Mouse (Mus musculus): Measurements from ENCODE around the gene Pdzd2. TPM values are rescaled to one million over a fixed set of nuclear protein-coding genes. Genes with fewer than 3 reads are reported as not detected.

Pdzd2 gene
- polyA plus RNA-seq, 1 experiment from 2014 or later = 19.2 TPM

DNA sequence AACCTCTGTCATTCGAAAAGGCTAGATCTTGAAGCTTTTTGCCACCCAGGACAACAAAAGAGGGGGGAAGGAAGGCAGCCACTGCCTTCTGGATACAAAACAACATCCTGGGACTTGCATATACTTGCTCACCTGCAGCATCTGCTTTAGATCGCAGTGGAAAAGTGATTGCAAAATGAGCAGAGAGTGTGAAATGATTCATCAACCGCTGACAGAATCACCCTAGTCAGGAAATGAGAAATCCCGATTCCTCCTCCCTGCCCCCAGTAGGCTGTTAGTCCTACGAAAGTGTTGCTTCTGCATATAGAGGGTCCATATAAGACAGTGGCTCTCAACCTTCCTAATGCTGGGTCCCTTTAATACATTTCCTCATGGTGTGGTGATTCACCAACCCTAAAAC, 258.5 kb downstream of the Pdzd2 start:
- Histone ChIP-seq H3K4me3 (ENCODE audit: low read length) (no peak overlapping the region), H3K9me3 (replicated peaks; ENCODE audit: control insufficient read depth, low read length) (no peaks in the 10 kb centered on the region), H3K4me1 (ENCODE audit: control insufficient read depth, insufficient read depth, low read length) (peaks cover 6% of the 10 kb centered on the region), H3K27ac (ENCODE audit: low read length) (no peak overlapping the region), H3K9ac (ENCODE audit: low read length) (no peak overlapping the region), H3K27me3 (ENCODE audit: control insufficient read depth, insufficient read depth, low read length) (no peaks in the 10 kb centered on the region), H3K36me3 (ENCODE audit: control insufficient read depth, insufficient read depth) (no peaks in the 10 kb centered on the region), H3K4me2 (ENCODE audit: low read depth, low read length) (no peak overlapping the region)
- 66% methylated on average over 5 of the region's 5 CpGs for WGBS
- no peak for ATAC-seq (replicated peaks; ENCODE audit: extremely low read depth, insufficient read depth, low FRiP score)

DNA sequence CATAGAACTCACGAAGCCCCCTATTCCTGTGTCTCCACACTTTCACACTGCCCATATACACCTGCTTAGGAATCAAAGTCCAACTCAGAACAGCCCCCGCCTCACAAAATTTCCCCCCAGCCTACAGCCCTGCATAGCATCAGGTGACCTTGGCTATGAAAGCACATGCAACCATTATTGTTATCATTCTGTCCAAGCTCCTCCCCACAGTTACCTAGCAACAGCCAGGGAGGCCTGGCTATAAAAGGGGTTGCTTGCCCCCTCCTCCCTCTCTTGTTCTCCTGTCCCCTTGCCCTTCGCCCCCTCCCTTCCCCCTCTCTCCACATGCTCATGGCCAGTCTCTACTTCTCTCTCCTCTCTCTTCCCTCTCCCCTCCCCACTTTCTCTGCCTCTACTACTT, 259.4 kb downstream of the Pdzd2 start:
- H3K9me3 ChIP-seq (replicated peaks; ENCODE audit: control insufficient read depth, low read length) = no peaks in the 10 kb centered on the region
- 0 out of 2 replicates have a peak, but pooled peaks have one; percentile 49 for ATAC-seq (replicated peaks; ENCODE audit: extremely low read depth, insufficient read depth, low FRiP score)
- WGBS = 75% methylated on average over 3 of the region's 3 CpGs
- H3K9ac ChIP-seq (ENCODE audit: low read length) = no peak overlapping the region
- no peak overlapping the region for H3K4me2 ChIP-seq (ENCODE audit: low read depth, low read length)
- H3K4me1 ChIP-seq (ENCODE audit: control insufficient read depth, insufficient read depth, low read length) = peaks cover 6% of the 10 kb centered on the region
- no peaks in the 10 kb centered on the region for H3K36me3 ChIP-seq (ENCODE audit: control insufficient read depth, insufficient read depth)
- no peak overlapping the region for H3K4me3 ChIP-seq (ENCODE audit: low read length)
- H3K27ac ChIP-seq (ENCODE audit: low read length) = peak overlapping the region; percentile 16; the same call in 1 of the 2 replicates
- H3K27me3 ChIP-seq (ENCODE audit: control insufficient read depth, insufficient read depth, low read length) = no peaks in the 10 kb centered on the region

GRCm38 (mm10) chr15:12479326-12479725, 260.4 kb downstream of the Pdzd2 start:
- Histone ChIP-seq H3K27me3 (ENCODE audit: control insufficient read depth, insufficient read depth, low read length) (no peaks in the 10 kb centered on the region), H3K9me3 (replicated peaks; ENCODE audit: control insufficient read depth, low read length) (no peaks in the 10 kb centered on the region), H3K36me3 (ENCODE audit: control insufficient read depth, insufficient read depth) (no peaks in the 10 kb centered on the region), H3K4me3 (ENCODE audit: low read length) (no peak overlapping the region), H3K27ac (ENCODE audit: low read length) (no peak overlapping the region), H3K9ac (ENCODE audit: low read length) (no peak overlapping the region), H3K4me1 (ENCODE audit: control insufficient read depth, insufficient read depth, low read length) (peaks cover 6% of the 10 kb centered on the region), H3K4me2 (ENCODE audit: low read depth, low read length) (no peak overlapping the region)
- ATAC-seq (replicated peaks; ENCODE audit: extremely low read depth, insufficient read depth, low FRiP score) = no peak
- whole genome bisulfite sequencing = 63% methylated on average over 5 of the region's 5 CpGs

DNA sequence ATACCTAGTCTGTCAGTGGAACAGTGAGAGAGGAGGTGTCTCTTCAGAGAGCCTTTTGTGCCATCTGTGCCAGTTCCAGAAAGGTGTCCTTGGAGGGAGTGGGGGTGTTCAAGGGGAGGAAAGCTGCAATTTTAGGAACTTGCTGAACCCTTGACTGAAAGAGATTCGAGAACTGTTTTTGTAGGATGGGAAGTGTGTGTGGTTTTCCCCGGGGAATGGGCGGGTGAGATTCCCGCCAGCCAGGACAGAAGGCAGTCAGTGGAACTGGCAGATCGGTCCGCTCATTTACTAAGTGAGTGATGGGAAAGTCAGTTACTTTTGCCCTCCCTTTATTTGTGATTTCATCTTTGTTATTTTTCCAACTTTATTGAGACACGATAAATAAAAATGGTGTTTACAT, 266.1 kb downstream of the Pdzd2 start:
- Histone ChIP-seq H3K27me3 (ENCODE audit: control insufficient read depth, insufficient read depth, low read length) (no peaks in the 10 kb centered on the region), H3K9me3 (replicated peaks; ENCODE audit: control insufficient read depth, low read length) (no peaks in the 10 kb centered on the region), H3K4me1 (ENCODE audit: control insufficient read depth, insufficient read depth, low read length) (no peaks in the 10 kb centered on the region), H3K9ac (ENCODE audit: low read length) (no peak overlapping the region), H3K27ac (ENCODE audit: low read length) (no peak overlapping the region), H3K4me2 (ENCODE audit: low read depth, low read length) (no peak overlapping the region), H3K36me3 (ENCODE audit: control insufficient read depth, insufficient read depth) (no peaks in the 10 kb centered on the region), H3K4me3 (ENCODE audit: low read length) (no peak overlapping the region)
- no peak for ATAC-seq (replicated peaks; ENCODE audit: extremely low read depth, insufficient read depth, low FRiP score)
- 80% methylated on average over 7 of the region's 7 CpGs for WGBS

- ATAC-seq (replicated peaks; ENCODE audit: extremely low read depth, insufficient read depth, low FRiP score) = no peak
- no peaks in the 10 kb centered on the region for H3K27me3 ChIP-seq (ENCODE audit: control insufficient read depth, insufficient read depth, low read length)
- H3K4me2 ChIP-seq (ENCODE audit: low read depth, low read length) = no peak overlapping the region
- H3K9ac ChIP-seq (ENCODE audit: low read length) = no peak overlapping the region
- no peaks in the 10 kb centered on the region for H3K4me1 ChIP-seq (ENCODE audit: control insufficient read depth, insufficient read depth, low read length)
- no peak overlapping the region for H3K27ac ChIP-seq (ENCODE audit: low read length)
- H3K36me3 ChIP-seq (ENCODE audit: control insufficient read depth, insufficient read depth) = no peaks in the 10 kb centered on the region
- H3K4me3 ChIP-seq (ENCODE audit: low read length) = no peak overlapping the region
- no peaks in the 10 kb centered on the region for H3K9me3 ChIP-seq (replicated peaks; ENCODE audit: control insufficient read depth, low read length)
- 70% methylated on average over 4 of the region's 4 CpGs for WGBS
These were observed 267.1 kb downstream of the Pdzd2 start for GRCm38 (mm10) chr15:12472646-12473045.

DNA sequence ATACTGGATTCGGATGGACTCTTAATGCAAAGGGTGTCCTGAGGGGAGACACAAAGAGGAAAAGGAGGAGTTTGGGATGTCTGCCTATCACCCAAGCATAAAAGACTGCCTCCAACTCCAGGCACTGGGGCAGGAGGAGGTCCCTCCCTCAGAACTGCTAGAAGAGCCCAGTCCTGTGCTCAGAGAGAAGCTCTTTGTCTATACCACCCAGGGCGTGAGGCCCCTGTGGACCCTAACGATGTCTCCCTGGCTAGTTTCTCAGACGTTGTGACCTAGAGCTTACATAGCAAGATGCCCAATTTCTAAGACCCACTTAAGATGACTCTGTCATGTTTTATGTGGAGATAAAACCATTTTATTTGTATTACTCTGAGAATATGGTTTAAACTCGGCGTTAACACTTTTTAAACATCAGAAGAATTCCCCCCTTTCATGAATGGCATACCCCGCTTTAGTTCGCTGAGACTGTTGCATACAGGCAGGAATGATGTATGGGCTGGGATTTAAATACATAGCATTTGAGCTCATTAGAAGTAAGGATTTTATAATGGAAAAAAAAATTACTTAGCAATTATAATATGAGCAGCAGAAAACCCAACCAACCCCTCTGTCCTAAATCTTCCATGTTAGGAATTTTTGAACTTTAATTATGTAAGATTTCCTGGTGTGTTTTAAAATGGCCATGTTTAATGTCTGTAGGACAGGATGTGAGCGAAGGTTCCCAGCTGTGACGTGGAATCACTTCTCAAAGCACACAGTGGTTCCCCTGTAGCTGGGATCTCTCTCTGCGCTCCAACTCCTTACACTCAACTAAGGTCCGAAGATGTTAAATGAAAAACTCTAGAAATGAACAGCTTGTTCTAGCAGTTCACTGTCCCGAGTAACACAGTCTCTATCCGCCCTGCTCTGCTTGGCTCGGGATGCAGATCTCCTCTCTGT, 268.6 kb downstream of the Pdzd2 start:
- Histone ChIP-seq H3K27ac (ENCODE audit: low read length) (no peak overlapping the region), H3K36me3 (ENCODE audit: control insufficient read depth, insufficient read depth) (no peaks in the 10 kb centered on the region), H3K4me3 (ENCODE audit: low read length) (no peak overlapping the region), H3K4me1 (ENCODE audit: control insufficient read depth, insufficient read depth, low read length) (no peaks in the 10 kb centered on the region), H3K9ac (ENCODE audit: low read length) (no peak overlapping the region), H3K27me3 (ENCODE audit: control insufficient read depth, insufficient read depth, low read length) (no peaks in the 10 kb centered on the region), H3K9me3 (replicated peaks; ENCODE audit: control insufficient read depth, low read length) (no peaks in the 10 kb centered on the region), H3K4me2 (ENCODE audit: low read depth, low read length) (no peak overlapping the region)
- no peak for ATAC-seq (replicated peaks; ENCODE audit: extremely low read depth, insufficient read depth, low FRiP score)
- WGBS = 77% methylated on average over 15 of the region's 15 CpGs

GRCm38 (mm10) chr15:12468625-12469024, 271.1 kb downstream of the Pdzd2 start:
- H3K4me2 ChIP-seq (ENCODE audit: low read depth, low read length) = no peak overlapping the region
- H3K4me1 ChIP-seq (ENCODE audit: control insufficient read depth, insufficient read depth, low read length) = no peaks in the 10 kb centered on the region
- no peak overlapping the region for H3K9ac ChIP-seq (ENCODE audit: low read length)
- H3K27ac ChIP-seq (ENCODE audit: low read length) = no peak overlapping the region
- 87% methylated on average over 5 of the region's 5 CpGs for WGBS
- no peaks in the 10 kb centered on the region for H3K27me3 ChIP-seq (ENCODE audit: control insufficient read depth, insufficient read depth, low read length)
- ATAC-seq (replicated peaks; ENCODE audit: extremely low read depth, insufficient read depth, low FRiP score) = no peak
- no peaks in the 10 kb centered on the region for H3K36me3 ChIP-seq (ENCODE audit: control insufficient read depth, insufficient read depth)
- H3K4me3 ChIP-seq (ENCODE audit: low read length) = no peak overlapping the region
- no peaks in the 10 kb centered on the region for H3K9me3 ChIP-seq (replicated peaks; ENCODE audit: control insufficient read depth, low read length)

DNA sequence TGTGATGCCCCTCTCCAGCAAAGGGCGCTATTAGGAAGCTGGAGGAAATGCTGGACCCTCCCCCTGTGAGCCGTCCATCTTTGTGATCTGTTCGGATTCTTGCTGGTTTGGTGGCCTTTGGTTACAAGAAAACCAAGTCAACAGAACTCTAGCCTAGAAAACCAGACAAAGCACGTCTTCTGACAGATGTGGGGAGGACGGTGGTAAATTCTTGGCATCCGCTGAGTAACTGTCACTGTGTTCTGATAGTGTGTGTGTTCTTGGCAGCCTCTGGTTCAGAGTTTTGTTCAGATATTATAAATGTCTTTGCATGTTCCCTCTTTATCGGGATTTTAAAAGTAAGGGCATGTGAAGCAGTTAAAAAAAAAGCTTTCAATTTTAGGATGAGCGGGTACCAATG, 274.0 kb downstream of the Pdzd2 start:
- Histone ChIP-seq H3K4me2 (ENCODE audit: low read depth, low read length) (no peak overlapping the region), H3K36me3 (ENCODE audit: control insufficient read depth, insufficient read depth) (no peaks in the 10 kb centered on the region), H3K4me3 (ENCODE audit: low read length) (no peak overlapping the region), H3K9ac (ENCODE audit: low read length) (no peak overlapping the region), H3K9me3 (replicated peaks; ENCODE audit: control insufficient read depth, low read length) (no peaks in the 10 kb centered on the region), H3K27me3 (ENCODE audit: control insufficient read depth, insufficient read depth, low read length) (no peaks in the 10 kb centered on the region), H3K27ac (ENCODE audit: low read length) (no peak overlapping the region), H3K4me1 (ENCODE audit: control insufficient read depth, insufficient read depth, low read length) (no peaks in the 10 kb centered on the region)
- 63% methylated on average over 8 of the region's 8 CpGs for WGBS
- no peak for ATAC-seq (replicated peaks; ENCODE audit: extremely low read depth, insufficient read depth, low FRiP score)

GRCm38 (mm10) chr15:12456808-12457207, 282.9 kb downstream of the Pdzd2 start:
- Histone ChIP-seq H3K9me3 (replicated peaks; ENCODE audit: control insufficient read depth, low read length) (no peaks in the 10 kb centered on the region), H3K27ac (ENCODE audit: low read length) (no peak overlapping the region), H3K4me3 (ENCODE audit: low read length) (no peak overlapping the region), H3K4me2 (ENCODE audit: low read depth, low read length) (no peak overlapping the region), H3K36me3 (ENCODE audit: control insufficient read depth, insufficient read depth) (no peaks in the 10 kb centered on the region), H3K4me1 (ENCODE audit: control insufficient read depth, insufficient read depth, low read length) (peaks cover 14% of the 10 kb centered on the region), H3K9ac (ENCODE audit: low read length) (0 out of 2 replicates have a peak overlapping the region, but pooled peaks have one; percentile 5), H3K27me3 (ENCODE audit: control insufficient read depth, insufficient read depth, low read length) (no peaks in the 10 kb centered on the region)
- no peak for ATAC-seq (replicated peaks; ENCODE audit: extremely low read depth, insufficient read depth, low FRiP score)
- WGBS = 23% methylated on average over 7 of the region's 7 CpGs

All from heart, embryonic 16.5 days (tissue).